Mouse (Mus musculus): ENCODE data around the gene Ano3. TPM values are rescaled to one million over a fixed set of nuclear protein-coding genes. Genes with fewer than 3 reads are reported as not detected.

The Ano3 gene
- polyA plus RNA-seq (2012; rRNA removed; ENCODE audit: low replicate concordance): 0.06 and 0.17 TPM in 2 replicates

DNA sequence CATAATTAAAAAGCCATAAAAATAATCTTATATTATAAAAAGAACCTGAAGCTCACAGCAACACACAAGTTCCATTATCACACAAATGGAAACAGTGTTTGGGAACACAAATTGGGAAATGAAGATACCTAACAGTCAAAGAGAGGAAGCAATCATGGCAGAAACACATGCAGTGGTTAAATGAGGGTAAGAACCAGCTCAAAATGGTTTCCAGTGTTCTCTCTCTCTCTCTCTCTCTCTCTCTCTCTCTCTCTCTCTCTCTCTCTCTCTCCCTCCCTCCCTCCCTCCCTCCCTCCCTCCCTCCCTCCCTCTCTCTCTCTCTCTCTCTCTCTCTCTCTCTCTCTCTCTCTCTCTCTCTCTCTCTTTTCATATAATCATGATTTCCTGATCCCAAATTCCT, at the start of gene Ano3:
Gene Ano3, minus strand, starts transcription at position 101 of the 400 bp plus-strand sequence.

DNA sequence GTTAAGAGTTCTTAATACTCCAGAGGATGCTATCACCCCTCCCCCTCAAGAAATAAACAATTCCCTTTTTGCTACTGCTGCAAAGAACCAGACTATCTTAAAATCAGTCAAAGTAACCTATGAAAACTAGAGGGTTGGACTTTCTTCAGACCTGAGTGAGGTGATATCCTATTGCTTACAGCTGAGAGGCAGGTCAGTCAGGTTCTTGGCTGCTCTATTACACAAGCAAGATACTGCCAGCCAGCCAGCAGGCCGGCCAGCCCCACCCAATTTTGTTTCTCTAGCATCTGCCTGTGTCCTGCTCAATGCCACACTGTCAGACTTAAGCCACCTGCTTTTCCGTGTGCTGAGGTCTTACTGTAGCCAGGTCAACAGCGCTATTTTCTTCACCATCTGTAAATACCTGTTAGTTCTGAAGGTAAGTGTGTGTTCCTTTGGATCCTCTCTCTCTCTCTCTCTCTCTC, 229.4 kb downstream of the Ano3 start, which contains the start of gene Muc15:
Gene Muc15, plus strand, starts transcription at position 51 of the 464 bp plus-strand sequence.

Other genes starting within 250 kb of the Ano3 start
- gene Muc15, start 229.6 kb downstream of the Ano3 start, polyA plus RNA-seq (2012; rRNA removed; ENCODE audit: low replicate concordance): 1.4 and 6.7 TPM in 2 replicates
- gene Gm13941, start 155.1 kb upstream of the Ano3 start, polyA plus RNA-seq (2012; rRNA removed; ENCODE audit: low replicate concordance): not detected in 2 replicates
- gene Gm15130, start 202.0 kb upstream of the Ano3 start, polyA plus RNA-seq (2012; rRNA removed; ENCODE audit: low replicate concordance): not detected in 2 replicates